Mouse (Mus musculus): Measurements from ENCODE around the gene Abhd17a.
"Not testable (repeated sequence)": the region's sequence is repeated elsewhere in the genome, so short reads cannot be mapped to it uniquely, and the experiment has no call there.

Gene Abhd17a

GRCm38 (mm10) chr10:80608435-80608834 is 18.3 kb upstream of the Abhd17a start:
- DNase-seq, result no peak

GRCm38 (mm10) chr10:80606737-80607350 is 16.7 kb upstream of the Abhd17a start:
- peak; percentile 92 for DNase-seq

GRCm38 (mm10) chr10:80606306-80606705 is 16.2 kb upstream of the Abhd17a start:
- DNase-seq, result no peak

- DNase-seq, result not testable (repeated sequence)
These were observed 15.6 kb upstream of the Abhd17a start, which contains the start of gene Gm49322 for GRCm38 (mm10) chr10:80605721-80606120. Gm49322 (plus strand) TSS chr10:80606021.

GRCm38 (mm10) chr10:80604988-80605387 is 14.8 kb upstream of the Abhd17a start:
- no peak for DNase-seq

GRCm38 (mm10) chr10:80604001-80604509 is 13.9 kb upstream of the Abhd17a start:
- DNase-seq, result no peak

GRCm38 (mm10) chr10:80603364-80603763 is 13.2 kb upstream of the Abhd17a start:
- DNase-seq, result no peak

- DNase-seq, result peak; percentile 99
These were observed 12.7 kb upstream of the Abhd17a start, which contains the start of the genes Scamp4 and Adat3 for GRCm38 (mm10) chr10:80602698-80603325. Scamp4 (plus strand) TSS chr10:80602872. Adat3 (plus strand) TSS chr10:80602880.

GRCm38 (mm10) chr10:80596318-80596717 is 6.2 kb upstream of the Abhd17a start:
- DNase-seq, result no peak

GRCm38 (mm10) chr10:80589127-80589878 is 838 bp downstream of the Abhd17a start:
- DNase-seq, result peak; percentile 94

- DNase-seq, result peak; percentile 99
These were observed 2.9 kb downstream of the Abhd17a start for GRCm38 (mm10) chr10:80587305-80587657.

GRCm38 (mm10) chr10:80586407-80587304 is 3.5 kb downstream of the Abhd17a start:
- peak; percentile 94 for DNase-seq

GRCm38 (mm10) chr10:80585581-80585980 is 4.6 kb downstream of the Abhd17a start:
- peak; percentile 93 for DNase-seq

- peak; percentile 93 for DNase-seq
These were observed 5.2 kb downstream of the Abhd17a start for GRCm38 (mm10) chr10:80584642-80585552.

GRCm38 (mm10) chr10:80584045-80584488 is 6.1 kb downstream of the Abhd17a start:
- peak; percentile 95 for DNase-seq

GRCm38 (mm10) chr10:80583047-80583446 is 7.1 kb downstream of the Abhd17a start:
- no peak for DNase-seq

GRCm38 (mm10) chr10:80578911-80579310 is 11.2 kb downstream of the Abhd17a start:
- peak; percentile 97 for DNase-seq

- peak; percentile 99 for DNase-seq
These were observed 11.9 kb downstream of the Abhd17a start for GRCm38 (mm10) chr10:80578131-80578750.

- DNase-seq, result peak; percentile 100
These were observed 12.7 kb downstream of the Abhd17a start, which contains the start of gene Klf16 for GRCm38 (mm10) chr10:80577195-80578130. Klf16 (minus strand) TSS chr10:80577321.

All from heart, adult 11 months (tissue).